Mouse (Mus musculus) intestine, embryonic 15.5 days (tissue): ENCODE data around the gene Cspg4. TPM values are rescaled to one million over a fixed set of nuclear protein-coding genes. Genes with fewer than 3 reads are reported as not detected.
"Not testable (repeated sequence)": the region's sequence is repeated elsewhere in the genome, so short reads cannot be mapped to it uniquely, and the experiment has no call there.

Experiments used
- ATAC-seq: fragments of 200-750 bp; cut with Nextera tagmentation; 2 replicates; pipeline ENCODE4 v1.8.0; 2017; ENCODE audit warnings: moderate TSS enrichment, moderate library complexity
- H3K27ac ChIP-seq: fragments of 300-500 bp; sonication (generic); 2 replicates; pipeline ENCODE4 v1.5.1; 2015; ENCODE audit warnings: mild to moderate bottlenecking, inconsistent platforms
- H3K27me3 ChIP-seq: fragments of 300-500 bp; sonication (generic); replicated peaks from 2 replicates; pipeline ENCODE4 v1.6.1; 2015; ENCODE audit warnings: inconsistent platforms
- H3K36me3 ChIP-seq: fragments of 300-500 bp; sonication (generic); 2 replicates; pipeline ENCODE4 v1.6.1; 2015; ENCODE audit warnings: inconsistent platforms
- H3K4me1 ChIP-seq: fragments of 300-500 bp; sonication (generic); replicated peaks from 2 replicates; pipeline ENCODE4 v1.6.1; 2015; ENCODE audit warnings: inconsistent platforms
- H3K4me2 ChIP-seq: fragments of 300-500 bp; sonication (generic); replicated peaks from 2 replicates; pipeline ENCODE4 v1.6.1; 2015; ENCODE audit warnings: mild to moderate bottlenecking, inconsistent platforms
- H3K4me3 ChIP-seq: fragments of 300-500 bp; sonication (generic); replicated peaks from 2 replicates; pipeline ENCODE4 v1.5.1; 2015; ENCODE audit warnings: inconsistent platforms
- H3K9ac ChIP-seq: fragments of 300-500 bp; sonication (generic); 2 replicates; pipeline ENCODE4 v1.6.1; 2015; ENCODE audit warnings: inconsistent platforms
- H3K9me3 ChIP-seq: fragments of 300-500 bp; sonication (generic); 2 replicates; pipeline ENCODE4 v1.6.1; 2016; ENCODE audit warnings: inconsistent platforms
- WGBS: fragments of 180-500 bp; shearing (Covaris S2); methylation state at CpG from one replicate; pipeline ENCODE4 v1.1.7; 2015; 5-methylcytosine and 5-hydroxymethylcytosine counted together
- polyA plus RNA-seq: library from polyadenylated mRNA; unstranded; fragments of >200 nt; fragmentation: Nextera tagmentation; extraction: Ambion mirVana; gene quantifications from 2 replicates; pipeline ENCODE4 v1.2.1, GENCODE M21; 2015

The Cspg4 gene
- polyA plus RNA-seq, 1 experiment from 2014 or later: 19.0 TPM

DNA sequence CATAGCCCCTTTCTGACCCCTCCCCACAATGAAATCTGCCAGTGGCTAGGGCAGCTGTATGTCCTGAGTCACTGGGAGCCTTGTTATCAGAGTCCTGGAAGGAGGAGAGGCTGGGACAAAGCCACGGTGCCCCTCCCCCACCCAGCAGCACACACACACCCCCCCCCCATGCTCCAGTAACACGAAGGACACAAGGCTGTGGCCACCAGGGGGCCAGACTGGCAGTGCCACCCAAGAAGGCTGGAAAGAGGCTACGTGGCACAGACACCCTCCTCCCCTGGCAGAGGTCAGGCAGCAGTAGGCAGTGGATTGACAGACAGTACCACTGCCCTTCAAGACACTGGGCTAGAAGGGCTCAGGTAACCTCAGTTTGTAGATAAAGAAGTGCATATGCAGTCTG lies 29.2 kb downstream of the Cspg4 start:
- no peak overlapping the region for H3K9ac ChIP-seq
- no peak overlapping the region for H3K27ac ChIP-seq
- ATAC-seq: no peak
- 0 out of 2 replicates have a peak, but pooled peaks cover 4% of the 10 kb centered on the region for H3K36me3 ChIP-seq
- H3K4me3 ChIP-seq: no peak overlapping the region
- peaks cover 4% of the 10 kb centered on the region; the same call in 1 of the 2 replicates for H3K27me3 ChIP-seq
- H3K4me2 ChIP-seq: no peak overlapping the region
- peaks cover 5% of the 10 kb centered on the region; the same call in 1 of the 2 replicates for H3K4me1 ChIP-seq
- H3K9me3 ChIP-seq: no peaks in the 10 kb centered on the region
- 20% methylated on average over 3 of the region's 3 CpGs for WGBS

DNA sequence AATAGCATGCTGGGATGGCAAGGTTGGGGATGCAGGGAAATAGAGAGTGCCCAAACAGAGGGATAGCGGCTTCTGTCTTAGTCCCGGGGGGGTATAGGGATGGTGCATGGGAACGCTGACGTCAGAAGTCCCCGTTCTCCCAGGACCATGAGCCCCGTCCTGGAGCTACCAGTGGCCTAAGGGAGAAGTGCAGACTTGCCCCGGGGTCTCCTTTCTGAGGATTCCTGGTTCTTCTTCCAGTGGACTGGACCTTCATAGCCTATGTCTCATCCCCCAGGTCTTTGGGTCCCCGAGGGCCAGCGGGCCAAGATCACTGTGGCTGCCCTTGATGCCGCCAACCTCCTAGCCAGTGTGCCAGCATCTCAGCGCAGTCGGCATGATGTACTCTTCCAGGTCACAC lies 31.9 kb downstream of the Cspg4 start:
- Histone ChIP-seq H3K4me2 (no peak overlapping the region), H3K27ac (no peak overlapping the region), H3K4me1 (peaks cover 2% of the 10 kb centered on the region), H3K4me3 (no peak overlapping the region), H3K9me3 (no peaks in the 10 kb centered on the region), H3K27me3 (peaks cover 4% of the 10 kb centered on the region; the same call in 1 of the 2 replicates), H3K9ac (no peak overlapping the region), H3K36me3 (0 out of 2 replicates have a peak, but pooled peaks cover 4% of the 10 kb centered on the region)
- ATAC-seq: no peak
- WGBS: 89% methylated on average over 12 of the region's 12 CpGs

DNA sequence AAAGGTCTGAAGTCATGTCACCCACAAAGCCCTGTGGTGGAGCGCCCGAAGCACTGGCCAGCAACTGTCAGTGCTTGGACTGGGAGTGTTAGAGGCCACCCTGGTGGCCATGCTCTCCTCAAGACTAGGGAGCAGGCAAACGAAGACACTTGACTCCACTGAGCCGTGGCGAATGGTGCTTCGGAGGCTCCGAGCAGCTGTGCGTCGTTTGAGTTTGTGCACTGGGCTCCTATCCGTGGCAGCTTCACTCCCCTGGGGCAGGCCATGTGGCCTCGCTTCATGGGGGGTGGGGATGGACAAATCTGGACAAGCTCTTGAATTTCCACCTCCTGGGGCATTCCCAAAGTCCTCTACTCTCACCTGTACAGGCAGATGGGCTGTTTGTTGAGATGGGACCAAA lies 34.6 kb downstream of the Cspg4 start:
- H3K9me3 ChIP-seq: no peaks in the 10 kb centered on the region
- H3K27ac ChIP-seq: no peak overlapping the region
- H3K4me1 ChIP-seq: peaks cover 2% of the 10 kb centered on the region
- ATAC-seq: no peak
- H3K36me3 ChIP-seq: no peaks in the 10 kb centered on the region
- no peak overlapping the region for H3K4me2 ChIP-seq
- H3K9ac ChIP-seq: no peak overlapping the region
- WGBS: 75% methylated on average over 11 of the region's 11 CpGs
- no peak overlapping the region for H3K4me3 ChIP-seq
- H3K27me3 ChIP-seq: no peaks in the 10 kb centered on the region

DNA sequence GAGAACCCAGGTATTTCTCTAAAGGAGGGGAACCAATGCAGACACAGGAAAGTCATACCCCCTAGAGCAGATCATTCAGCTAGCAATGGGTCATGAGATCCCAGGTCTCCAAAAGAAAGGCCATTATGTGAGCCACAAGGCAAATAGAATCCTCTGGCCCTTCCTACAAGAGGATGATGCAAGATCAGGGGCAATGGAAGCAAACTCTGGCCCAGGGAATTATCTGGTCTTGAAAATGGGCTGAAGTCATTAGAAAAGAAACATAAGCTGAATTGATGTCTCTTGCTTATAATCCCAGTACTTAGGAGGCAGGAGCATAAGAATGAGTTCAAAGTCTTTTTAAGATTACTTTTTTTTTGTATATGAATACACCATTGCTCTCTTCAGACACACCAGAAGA lies 35.2 kb downstream of the Cspg4 start:
- Histone ChIP-seq H3K27me3 (no peaks in the 10 kb centered on the region), H3K4me2 (no peak overlapping the region), H3K4me3 (no peak overlapping the region), H3K27ac (no peak overlapping the region), H3K4me1 (peaks cover 2% of the 10 kb centered on the region), H3K36me3 (no peaks in the 10 kb centered on the region), H3K9ac (no peak overlapping the region), H3K9me3 (no peaks in the 10 kb centered on the region)
- ATAC-seq: no peak

DNA sequence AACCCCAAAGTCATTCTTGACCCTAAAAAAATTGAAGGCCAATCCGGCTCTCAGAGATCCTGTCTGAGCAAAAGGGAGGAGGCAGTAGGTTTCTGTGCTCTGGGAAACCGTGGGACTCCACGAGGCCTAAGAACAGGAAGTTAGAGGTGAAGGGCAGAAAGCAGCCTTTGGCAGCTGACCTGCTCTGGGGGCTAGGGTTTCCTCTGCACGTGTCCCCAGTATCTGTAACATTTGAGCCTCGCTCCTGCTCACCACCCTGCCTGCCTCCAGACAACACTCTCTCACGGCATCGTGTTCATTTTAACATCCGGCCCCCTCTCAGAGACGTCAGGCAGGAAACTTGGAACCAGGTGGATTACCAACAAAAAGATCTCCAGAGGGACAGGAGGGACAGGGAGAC lies 35.7 kb downstream of the Cspg4 start:
- ATAC-seq: peak; percentile 30; the same call in 1 of the 2 replicates
- H3K9me3 ChIP-seq: no peaks in the 10 kb centered on the region
- H3K36me3 ChIP-seq: no peaks in the 10 kb centered on the region

DNA sequence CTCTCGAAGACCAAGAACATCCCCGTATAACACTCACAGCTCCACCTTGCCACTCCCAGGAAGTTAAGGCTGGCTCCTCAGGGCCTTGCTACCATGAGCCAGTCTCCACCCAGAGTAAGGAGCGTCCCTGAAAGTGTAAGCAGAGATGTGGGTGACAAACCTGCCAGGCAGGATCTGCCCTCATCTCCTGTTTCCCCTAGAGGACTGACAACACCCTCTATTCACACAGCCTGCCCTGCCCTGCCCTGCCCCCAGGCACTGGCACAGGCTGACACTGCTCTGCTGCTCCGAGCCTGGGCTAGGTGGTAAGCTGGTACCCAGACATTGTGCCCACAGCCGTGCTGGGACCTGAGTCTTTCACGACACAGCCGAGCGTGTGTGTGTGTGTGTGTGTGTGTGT lies 36.4 kb downstream of the Cspg4 start:
- ATAC-seq: peak; percentile 83
- H3K4me1 ChIP-seq: peaks cover 2% of the 10 kb centered on the region
- no peak overlapping the region; the same call in 1 of the 2 replicates for H3K4me2 ChIP-seq
- H3K9me3 ChIP-seq: no peaks in the 10 kb centered on the region
- no peaks in the 10 kb centered on the region for H3K27me3 ChIP-seq
- H3K27ac ChIP-seq: no peak overlapping the region
- H3K9ac ChIP-seq: no peak overlapping the region
- 49% methylated on average over 8 of the region's 8 CpGs for WGBS
- no peaks in the 10 kb centered on the region for H3K36me3 ChIP-seq
- no peak overlapping the region for H3K4me3 ChIP-seq

More for the DNA sequence above, 35.7 kb downstream of the Cspg4 start:
- 30% methylated on average over 9 of the region's 9 CpGs for WGBS
- Histone ChIP-seq H3K4me2 (no peak overlapping the region; the same call in 1 of the 2 replicates), H3K4me1 (peaks cover 2% of the 10 kb centered on the region), H3K4me3 (no peak overlapping the region), H3K27me3 (no peaks in the 10 kb centered on the region), H3K27ac (no peak overlapping the region), H3K9ac (no peak overlapping the region)

DNA sequence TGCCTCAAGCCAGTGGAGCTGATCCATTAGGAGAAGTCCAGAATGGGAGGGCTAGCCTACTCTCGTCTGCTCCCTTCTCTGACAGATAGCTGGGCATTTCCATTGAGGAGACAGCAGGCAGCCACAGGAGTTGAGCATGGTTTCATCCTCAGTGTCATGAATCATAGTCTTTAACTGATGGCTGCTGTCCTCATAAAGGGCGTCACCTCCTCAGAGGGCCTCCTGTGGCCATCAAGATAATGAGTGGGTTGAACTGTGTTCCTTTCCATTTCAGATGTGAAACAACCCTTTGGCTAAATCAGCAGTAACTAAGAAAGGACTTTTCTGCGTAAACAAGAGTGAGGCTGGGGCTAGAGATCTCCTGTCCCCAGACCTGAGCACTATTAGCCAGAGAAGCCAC lies 38.8 kb downstream of the Cspg4 start:
- no peaks in the 10 kb centered on the region for H3K36me3 ChIP-seq
- H3K27ac ChIP-seq: no peak overlapping the region
- H3K4me3 ChIP-seq: no peak overlapping the region
- WGBS: 83% methylated on average over 3 of the region's 3 CpGs
- H3K9me3 ChIP-seq: no peaks in the 10 kb centered on the region
- no peaks in the 10 kb centered on the region for H3K27me3 ChIP-seq
- ATAC-seq: no peak
- no peak overlapping the region for H3K4me2 ChIP-seq
- peaks cover 2% of the 10 kb centered on the region for H3K4me1 ChIP-seq
- H3K9ac ChIP-seq: no peak overlapping the region

DNA sequence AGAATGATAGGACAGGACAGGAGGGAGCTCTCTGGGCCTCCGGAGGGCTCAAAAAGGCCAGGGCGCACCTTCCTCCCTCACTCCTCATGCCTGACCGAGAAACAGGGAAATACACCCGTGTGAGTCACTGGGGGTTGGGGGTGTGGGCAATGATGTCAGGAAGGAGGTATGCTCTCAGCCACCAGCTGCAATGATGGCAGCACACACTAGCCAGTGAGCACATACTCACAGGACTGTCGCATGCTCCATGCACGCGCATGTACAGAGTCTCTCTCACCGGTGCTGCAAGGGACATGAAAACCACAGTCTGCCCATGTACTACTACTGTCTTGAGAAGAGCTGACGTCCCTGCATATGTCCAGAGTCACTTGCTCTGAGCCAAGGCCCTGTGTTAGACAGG lies 42.7 kb downstream of the Cspg4 start:
- 75% methylated on average over 9 of the region's 9 CpGs for WGBS
- Histone ChIP-seq H3K27ac (no peak overlapping the region), H3K4me3 (no peak overlapping the region), H3K9me3 (no peaks in the 10 kb centered on the region), H3K4me1 (no peaks in the 10 kb centered on the region), H3K9ac (no peak overlapping the region), H3K36me3 (no peaks in the 10 kb centered on the region), H3K4me2 (no peak overlapping the region), H3K27me3 (no peaks in the 10 kb centered on the region)
- ATAC-seq: peak; percentile 34; the same call in 1 of the 2 replicates

DNA sequence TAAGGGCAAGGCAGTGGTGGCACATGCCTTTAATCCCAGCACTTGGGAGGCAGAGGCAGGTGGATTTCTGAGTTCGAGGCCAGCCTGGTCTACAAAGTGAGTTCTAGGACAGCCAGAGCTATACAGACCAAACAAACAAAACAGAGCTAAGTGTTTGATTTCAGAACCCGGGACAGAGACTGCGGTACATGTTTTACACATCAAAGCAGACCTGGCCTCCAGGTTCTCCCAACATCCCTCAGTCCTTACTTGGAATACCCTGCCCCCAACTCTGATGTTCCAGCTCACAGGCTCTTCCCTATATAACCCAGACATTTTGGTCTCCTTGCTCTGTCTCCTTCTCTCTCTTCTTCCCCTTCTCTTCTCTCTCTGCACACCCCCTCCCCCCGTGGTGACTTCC lies 45.2 kb downstream of the Cspg4 start:
- whole genome bisulfite sequencing: 44% methylated on average over 4 of the region's 4 CpGs
- not testable (repeated sequence) for H3K4me1 ChIP-seq, H3K4me3 ChIP-seq, H3K27ac ChIP-seq, H3K9me3 ChIP-seq, ATAC-seq, H3K36me3 ChIP-seq, H3K4me2 ChIP-seq, H3K9ac ChIP-seq, H3K27me3 ChIP-seq

DNA sequence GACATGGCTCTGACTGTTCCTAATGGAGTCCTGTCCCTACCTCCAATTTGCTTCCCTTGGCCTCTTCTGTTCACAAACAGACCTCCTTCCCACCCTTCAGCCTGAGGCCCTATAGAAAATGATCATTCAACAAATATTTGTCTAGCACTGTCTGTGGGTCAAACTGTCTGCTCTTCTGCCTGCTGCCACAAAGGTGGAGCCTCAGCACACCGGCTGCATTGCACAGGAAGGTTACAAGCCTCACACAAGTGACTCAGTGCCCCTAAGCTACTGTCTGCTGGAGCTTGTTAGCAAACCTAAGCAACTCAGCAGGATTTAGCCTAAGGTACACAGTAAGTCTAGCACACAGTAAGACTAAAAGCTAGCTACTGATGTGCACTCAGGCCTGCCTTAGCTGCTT lies 46.2 kb downstream of the Cspg4 start:
- no peak overlapping the region for H3K9ac ChIP-seq
- 0 out of 2 replicates have a peak, but pooled peaks cover 4% of the 10 kb centered on the region for H3K36me3 ChIP-seq
- no peaks in the 10 kb centered on the region for H3K9me3 ChIP-seq
- no peaks in the 10 kb centered on the region for H3K4me1 ChIP-seq
- H3K4me2 ChIP-seq: no peak overlapping the region
- ATAC-seq: no peak
- no peak overlapping the region for H3K4me3 ChIP-seq
- 46% methylated on average over 1 of the region's 1 CpGs for WGBS
- H3K27ac ChIP-seq: no peak overlapping the region
- H3K27me3 ChIP-seq: no peaks in the 10 kb centered on the region

DNA sequence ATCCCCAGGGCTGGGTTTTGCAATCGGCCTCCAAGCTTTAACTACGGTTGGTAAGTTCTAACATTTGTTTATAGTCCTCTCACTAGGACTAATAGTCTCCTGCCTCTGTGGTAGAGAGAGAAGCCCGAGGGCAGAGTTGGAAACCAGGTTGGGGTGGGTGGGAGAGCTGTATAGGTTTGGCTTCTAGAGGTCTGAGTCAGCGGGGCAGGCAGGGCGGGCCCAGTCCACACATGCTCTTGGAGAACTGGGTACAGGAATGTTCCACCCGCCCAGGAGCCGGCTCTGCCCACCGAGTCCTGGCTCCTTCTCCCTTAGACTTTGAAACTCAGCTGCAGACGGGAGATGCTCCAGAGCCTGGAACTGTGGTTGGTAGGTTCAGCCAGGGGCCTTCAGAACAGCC lies 49.2 kb downstream of the Cspg4 start:
- Histone ChIP-seq H3K9me3 (no peaks in the 10 kb centered on the region), H3K4me3 (no peak overlapping the region), H3K9ac (no peak overlapping the region), H3K36me3 (peaks cover 20% of the 10 kb centered on the region), H3K4me1 (no peaks in the 10 kb centered on the region), H3K27ac (no peak overlapping the region), H3K4me2 (no peak overlapping the region), H3K27me3 (no peaks in the 10 kb centered on the region)
- no peak for ATAC-seq
- 70% methylated on average over 9 of the region's 9 CpGs for whole genome bisulfite sequencing

DNA sequence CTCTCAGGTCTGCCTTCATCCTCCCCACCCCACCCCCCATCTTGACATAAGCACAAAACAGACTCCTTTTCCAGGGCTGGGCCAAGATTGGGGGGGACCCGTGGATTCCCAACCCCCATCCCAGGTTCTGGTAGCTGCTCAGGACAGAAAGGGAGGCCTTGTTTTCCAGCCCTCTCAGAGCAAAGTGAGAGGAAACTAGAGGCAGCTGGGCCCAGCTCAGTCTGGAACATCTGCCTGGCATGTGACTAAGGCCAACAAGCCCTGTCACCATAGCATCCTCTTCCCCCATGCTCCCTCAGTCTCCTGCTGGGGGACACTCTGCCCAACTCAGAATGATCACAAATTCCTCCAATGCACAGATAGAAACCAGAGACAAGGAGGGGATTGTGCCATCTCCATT lies 50.3 kb downstream of the Cspg4 start:
- no peaks in the 10 kb centered on the region for H3K4me1 ChIP-seq
- H3K4me2 ChIP-seq: no peak overlapping the region
- WGBS: 75% methylated on average over 1 of the region's 1 CpGs
- no peaks in the 10 kb centered on the region for H3K27me3 ChIP-seq
- no peak overlapping the region for H3K4me3 ChIP-seq
- peaks cover 20% of the 10 kb centered on the region for H3K36me3 ChIP-seq
- no peak for ATAC-seq
- no peak overlapping the region for H3K9ac ChIP-seq
- no peaks in the 10 kb centered on the region for H3K9me3 ChIP-seq
- H3K27ac ChIP-seq: no peak overlapping the region

DNA sequence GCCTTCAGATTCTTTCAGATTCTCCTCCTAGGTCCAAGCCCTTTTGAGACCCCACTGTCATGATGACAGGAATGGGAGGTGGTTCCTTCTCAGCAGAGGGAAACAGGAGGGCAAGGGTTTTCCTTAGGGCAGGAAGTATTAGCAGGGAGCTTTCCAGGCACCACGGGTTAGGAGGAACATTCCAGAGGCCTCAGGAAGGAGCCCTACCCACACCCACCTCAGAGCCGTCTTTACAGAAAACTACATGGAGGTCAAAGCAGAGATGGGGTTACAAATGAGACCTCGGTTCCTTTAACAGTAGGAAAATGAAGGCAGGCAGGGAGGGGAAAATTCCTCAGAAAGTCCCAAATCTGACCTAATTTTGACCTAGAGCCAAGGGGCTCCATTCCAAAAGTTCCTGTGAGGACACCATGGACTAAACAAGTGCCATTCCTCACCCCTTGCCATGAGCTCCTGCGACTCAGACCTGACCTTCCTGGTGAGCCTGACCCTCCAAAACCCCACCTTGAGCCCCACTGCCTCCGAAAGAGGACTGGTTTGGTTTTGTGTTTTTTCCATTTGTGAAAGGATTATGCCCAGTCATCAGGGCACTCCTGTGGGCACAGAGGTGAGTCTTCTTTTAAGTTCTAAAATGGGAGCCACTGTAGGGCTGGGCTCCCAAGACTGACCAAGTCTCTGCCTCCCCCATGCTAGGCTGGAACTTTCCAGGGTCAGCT lies 51.0 kb downstream of the Cspg4 start:
- Histone ChIP-seq H3K9ac (no peak overlapping the region), H3K4me1 (no peaks in the 10 kb centered on the region), H3K4me3 (no peak overlapping the region), H3K9me3 (no peaks in the 10 kb centered on the region), H3K36me3 (peaks cover 20% of the 10 kb centered on the region), H3K27me3 (no peaks in the 10 kb centered on the region), H3K27ac (no peak overlapping the region), H3K4me2 (no peak overlapping the region)
- ATAC-seq: no peak
- WGBS: 70% methylated on average over 5 of the region's 5 CpGs
